ENCODE assay signal across 30 mouse cellular contexts in the genomic region with DNA sequence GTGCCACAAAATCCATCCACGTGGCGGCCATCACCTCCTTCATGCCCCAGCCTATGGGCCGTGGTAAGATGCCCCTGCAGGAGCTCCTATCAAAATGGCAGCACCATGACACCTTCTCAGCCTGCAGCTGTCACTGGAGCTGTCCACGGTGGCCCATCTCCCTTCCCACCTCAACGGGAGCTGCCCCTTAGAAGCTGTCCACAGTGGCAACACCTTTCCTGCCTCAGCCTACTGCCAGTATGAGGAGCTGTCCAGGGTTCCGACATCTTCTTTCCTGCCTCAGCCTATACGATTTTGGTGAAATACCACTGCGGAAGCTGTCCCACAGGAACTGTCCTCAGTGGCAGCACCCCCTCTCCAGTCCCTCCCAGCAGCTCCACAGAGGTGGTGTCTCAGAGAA. TPM values are rescaled to one million over a fixed set of nuclear protein-coding genes. Genes with fewer than 3 reads are reported as not detected.
DNase-seq lines count a peak whose midpoint lies in the region; ATAC-seq and TF ChIP-seq lines count a peak whose summit lies in the region.
"Had no signal": no experiment of that assay in that cellular context is flagged by ENCODE, and none has a peak within 500 bp of the region (broad histone marks: within the 10 kb centered on the region; RNA-seq: fewer than 3 reads in every experiment).

No protein-coding gene starts in this region.

- TF ChIP-seq EP300 in MEL (IDR thresholded peaks at IDR 0.05; ENCODE audit: low read depth in 1 of 2, low read length in 2 of 2) = no peak

- TF ChIP-seq CTCF in MEL (IDR thresholded peaks at IDR 0.05 in 2 of 3, conservative IDR thresholded peaks at IDR 0.05 in 1 of 3; ENCODE audit: control insufficient read depth in 1 of 3, insufficient read depth in 1 of 3, low read depth in 2 of 3, low read length in 3 of 3, poor library complexity in 1 of 3, severe bottlenecking in 1 of 3) = no peak

- H3K27me3 ChIP-seq in megakaryocyte, embryonic 14.5 days (replicated peaks) = peaks cover 2% of the 10 kb centered on the region
- no peaks in the 10 kb centered on the region for H3K27me3 ChIP-seq in MEL (ENCODE audit: control insufficient read depth in 1 of 2, insufficient read depth in 2 of 2, low read length in 2 of 2)
- H3K27me3 ChIP-seq in hindbrain, embryonic 16.5 days (replicated peaks; ENCODE audit: control insufficient read depth, insufficient read depth, low read length) = no peaks in the 10 kb centered on the region
- H3K27me3 ChIP-seq: embryonic facial prominence, embryonic 13.5 days; embryonic facial prominence, embryonic 15.5 days; forebrain, embryonic 12.5 days had no signal

- H3K27ac ChIP-seq in MEL (ENCODE audit: control insufficient read depth, low read depth, low read length) = no peak overlapping the region
- H3K27ac ChIP-seq in hindbrain, embryonic 16.5 days (ENCODE audit: low read depth, low read length) = no peak overlapping the region
- H3K27ac ChIP-seq: embryonic facial prominence, embryonic 13.5 days; embryonic facial prominence, embryonic 15.5 days; forebrain, embryonic 10.5 days; forebrain, embryonic 12.5 days had no signal

- peaks cover 19% of the 10 kb centered on the region for H3K4me1 ChIP-seq in megakaryocyte, embryonic 14.5 days
- no peaks in the 10 kb centered on the region; a peak in 1 of 4 replicates for H3K4me1 ChIP-seq in MEL (ENCODE audit: control insufficient read depth in 1 of 2, insufficient read depth in 2 of 2, low read length in 2 of 2)
- no peaks in the 10 kb centered on the region; the same call in 1 of the 2 replicates for H3K4me1 ChIP-seq in hindbrain, embryonic 16.5 days (ENCODE audit: control insufficient read depth, insufficient read depth, low read depth, low read length)

- no peak for TF ChIP-seq RAD21 in MEL (IDR thresholded peaks at IDR 0.05; ENCODE audit: low read depth, low read length)

- 88% methylated on average over 8 of the region's 8 CpGs for WGBS in hindbrain, embryonic 16.5 days

- peak; percentile 25 for DNase-seq in MEL (ENCODE audit: low read depth, low spot score)
- DNase-seq in ZHBTc4 (ENCODE audit: low read depth, low spot score) = peak; percentile 53
- no peak for DNase-seq in urinary bladder, adult 18-20 months (ENCODE audit: low spot score in 2 of 2)
- no peak for DNase-seq in thymus, postnatal 36 days
- DNase-seq: adrenal gland, adult 2 months; adrenal gland, postnatal 10 days; adrenal gland, postnatal 25 days; cerebellum, adult 11 months; cerebellum, adult 18-20 months; cerebellum, adult 8-10 months; cerebellum, adult 9-11 months; cerebellum, postnatal 14 days; cerebellum, postnatal 36 days; embryo, embryonic 11 days had no signal

- H3K79me2 ChIP-seq in MEL (ENCODE audit: control insufficient read depth, insufficient read depth, low read length, poor library complexity) = peaks cover 20% of the 10 kb centered on the region

- H3K4me3 ChIP-seq in megakaryocyte, embryonic 14.5 days (replicated peaks) = peak overlapping the region; percentile 2
- no peak overlapping the region for H3K4me3 ChIP-seq in MEL (ENCODE audit: control insufficient read depth in 1 of 2, insufficient read depth in 1 of 2, low read depth in 2 of 2, low read length in 2 of 2)
- no peak overlapping the region for H3K4me3 ChIP-seq in hindbrain, embryonic 16.5 days (ENCODE audit: low read length)
- H3K4me3 ChIP-seq: embryonic facial prominence, embryonic 13.5 days; embryonic facial prominence, embryonic 15.5 days; erythroblast, embryonic 14.5 days; forebrain, embryonic 10.5 days; forebrain, embryonic 12.5 days had no signal

- no peak for TF ChIP-seq POLR2A in MEL (IDR thresholded peaks at IDR 0.05; ENCODE audit: control insufficient read depth in 1 of 2, insufficient read depth in 1 of 2, low read depth in 1 of 2, low read length in 2 of 2, poor library complexity in 1 of 2)

- no peak overlapping the region for H3K4me2 ChIP-seq in hindbrain, embryonic 16.5 days (ENCODE audit: low read length)
- H3K4me2 ChIP-seq: embryonic facial prominence, embryonic 13.5 days; embryonic facial prominence, embryonic 15.5 days; forebrain, embryonic 12.5 days had no signal

- ATAC-seq in megakaryocyte, adult 5-6 weeks (ENCODE audit: poor library complexity, severe bottlenecking) = no peak
- no peak for ATAC-seq in hindbrain, embryonic 16.5 days
- ATAC-seq: forebrain, embryonic 14.5 days; forebrain, embryonic 16.5 days had no signal

- peaks cover 3% of the 10 kb centered on the region for H3K36me3 ChIP-seq in megakaryocyte, embryonic 14.5 days (replicated peaks; ENCODE audit: low read length)
- H3K36me3 ChIP-seq in MEL (ENCODE audit: control insufficient read depth in 1 of 2, insufficient read depth in 2 of 2, low read length in 2 of 2) = peaks cover 0 to 5% of the 10 kb centered on the region in 2 experiments; a peak in 2 of 4 replicates
- no peaks in the 10 kb centered on the region for H3K36me3 ChIP-seq in hindbrain, embryonic 16.5 days (ENCODE audit: control insufficient read depth, insufficient read depth, low read length)
- H3K36me3 ChIP-seq: embryonic facial prominence, embryonic 13.5 days; embryonic facial prominence, embryonic 15.5 days; forebrain, embryonic 10.5 days; forebrain, embryonic 12.5 days; G1E had no signal

- H3K9me3 ChIP-seq in megakaryocyte, embryonic 14.5 days = no peaks in the 10 kb centered on the region; the same call in 1 of the 2 replicates
- no peaks in the 10 kb centered on the region for H3K9me3 ChIP-seq in MEL (replicated peaks; ENCODE audit: insufficient read depth, low read length)
- no peaks in the 10 kb centered on the region for H3K9me3 ChIP-seq in hindbrain, embryonic 16.5 days (ENCODE audit: control insufficient read depth, low read length)
- H3K9me3 ChIP-seq: embryonic facial prominence, embryonic 13.5 days; embryonic facial prominence, embryonic 15.5 days; forebrain, embryonic 10.5 days; forebrain, embryonic 12.5 days; G1E had no signal

- no peak overlapping the region for H3K9ac ChIP-seq in MEL (ENCODE audit: control insufficient read depth, low read depth, low read length, poor library complexity, severe bottlenecking)
- no peak overlapping the region for H3K9ac ChIP-seq in hindbrain, embryonic 16.5 days (ENCODE audit: low read depth, low read length)
- H3K9ac ChIP-seq: embryonic facial prominence, embryonic 13.5 days; embryonic facial prominence, embryonic 15.5 days; forebrain, embryonic 12.5 days had no signal

TF ChIP-seq in MEL, 35 proteins besides CTCF, POLR2A, EP300 and RAD21:
- no peak for TF ChIP-seq NELFE (IDR thresholded peaks at IDR 0.05; ENCODE audit: low read depth, low read length)
- no peak for TF ChIP-seq MEF2A (IDR thresholded peaks at IDR 0.05; ENCODE audit: extremely low read depth, insufficient replicate concordance, low read depth, low read length, poor library complexity, severe bottlenecking)
- no peak for TF ChIP-seq MAX (IDR thresholded peaks at IDR 0.05; ENCODE audit: low read length)
- TF ChIP-seq HCFC1 (IDR thresholded peaks at IDR 0.05; ENCODE audit: low read depth, low read length) = no peak
- TF ChIP-seq TAL1 (IDR thresholded peaks at IDR 0.05; ENCODE audit: low read length) = no peak
- no peak for TF ChIP-seq POLR2AphosphoS2 (IDR thresholded peaks at IDR 0.05; ENCODE audit: low read length)

RNA-seq across cellular contexts. Expression of a gene that starts 3.5 kb away (rescaled TPM):
- 6.7 and 13.7 TPM in 2 replicates for polyA plus RNA-seq in megakaryocyte, embryonic 14.5 days (2012; ENCODE audit: insufficient read depth, low replicate concordance)
- 25.3 and 31.1 TPM in 2 replicates for total RNA-seq in megakaryocyte, adult 5-6 weeks (2015)
- 23.3 and 24.0 TPM in 2 replicates for total RNA-seq in megakaryocyte, adult 5-6 weeks (2017)
- 151 and 154 TPM in 2 replicates for total RNA-seq in MEL (2012; rRNA removed)
- 100 to 1,000 TPM; 139 to 745 TPM for polyA plus RNA-seq in MEL (2012; ENCODE audit: insufficient read depth in 1 of 2, insufficient read length in 2 of 2, low read depth in 1 of 2, low replicate concordance in 2 of 2, missing spikeins in 1 of 2)
- polyA plus RNA-seq in hindbrain, embryonic 16.5 days (2015; fragmentation: Nextera tagmentation; extraction: Ambion mirVana) = 11.2 and 13.9 TPM in 2 replicates

RNA-seq across cellular contexts. Expression of a gene that starts 6.1 kb away (rescaled TPM):
- 8.2 and 8.3 TPM in 2 replicates for polyA plus RNA-seq in megakaryocyte, embryonic 14.5 days (2012; ENCODE audit: insufficient read depth, low replicate concordance)
- 23.3 and 24.6 TPM in 2 replicates for total RNA-seq in megakaryocyte, adult 5-6 weeks (2015)
- 43.2 and 46.4 TPM in 2 replicates for total RNA-seq in megakaryocyte, adult 5-6 weeks (2017)
- total RNA-seq in MEL (2012; rRNA removed) = 52.5 and 57.3 TPM in 2 replicates
- 10 to 100 TPM; 44.9 to 70.1 TPM for polyA plus RNA-seq in MEL (2012; ENCODE audit: insufficient read depth in 1 of 2, insufficient read length in 2 of 2, low read depth in 1 of 2, low replicate concordance in 2 of 2, missing spikeins in 1 of 2)
- 28.0 and 30.1 TPM in 2 replicates for polyA plus RNA-seq in hindbrain, embryonic 16.5 days (2015; fragmentation: Nextera tagmentation; extraction: Ambion mirVana)

RNA-seq across cellular contexts. Expression of a gene that starts 42.4 kb away (rescaled TPM):
- not detected in 2 replicates for polyA plus RNA-seq in megakaryocyte, embryonic 14.5 days (2012; ENCODE audit: insufficient read depth, low replicate concordance)
- total RNA-seq in megakaryocyte, adult 5-6 weeks (2015) = 0.80 TPM in 1 of 2 replicates, not detected in the other
- total RNA-seq in megakaryocyte, adult 5-6 weeks (2017) = not detected in 2 replicates
- not detected in 2 replicates for total RNA-seq in MEL (2012; rRNA removed)
- polyA plus RNA-seq in MEL (2012; ENCODE audit: insufficient read depth in 1 of 2, insufficient read length in 2 of 2, low read depth in 1 of 2, low replicate concordance in 2 of 2, missing spikeins in 1 of 2) = under 1 TPM in 1 of 2 experiments, not detected in 1; 0.18 TPM
- 0.35 TPM in 1 of 2 replicates, not detected in the other for polyA plus RNA-seq in hindbrain, embryonic 16.5 days (2015; fragmentation: Nextera tagmentation; extraction: Ambion mirVana)
- total RNA-seq: common myeloid progenitor, adult 5-6 weeks had no signal
- polyA plus RNA-seq: C2C12; embryonic facial prominence, embryonic 11.5 days; embryonic facial prominence, embryonic 13.5 days; embryonic facial prominence, embryonic 15.5 days; erythroblast, embryonic 14.5 days; forebrain, embryonic 10.5 days; forebrain, embryonic 12.5 days; forebrain, embryonic 14.5 days; forebrain, embryonic 16.5 days; G1E had no signal

RNA-seq across cellular contexts. Expression of a gene that starts 57.0 kb away (rescaled TPM):
- polyA plus RNA-seq in megakaryocyte, embryonic 14.5 days (2012; ENCODE audit: insufficient read depth, low replicate concordance) = not detected in 2 replicates
- total RNA-seq in megakaryocyte, adult 5-6 weeks (2015) = not detected in 2 replicates
- total RNA-seq in megakaryocyte, adult 5-6 weeks (2017) = not detected in 2 replicates
- total RNA-seq in MEL (2012; rRNA removed) = not detected in 2 replicates
- not detected for polyA plus RNA-seq in MEL (2012; ENCODE audit: insufficient read depth in 1 of 2, insufficient read length in 2 of 2, low read depth in 1 of 2, low replicate concordance in 2 of 2, missing spikeins in 1 of 2)
- not detected in 2 replicates for polyA plus RNA-seq in hindbrain, embryonic 16.5 days (2015; fragmentation: Nextera tagmentation; extraction: Ambion mirVana)
- total RNA-seq: adrenal gland, adult 2 months; adrenal gland, postnatal 10 days; adrenal gland, postnatal 25 days; adrenal gland, postnatal 4 days; common myeloid progenitor, adult 5-6 weeks; G1E had no signal
- polyA plus RNA-seq: adrenal gland, adult 2 months; brain, embryonic 14.5 days; C2C12; embryonic facial prominence, embryonic 11.5 days; embryonic facial prominence, embryonic 13.5 days; embryonic facial prominence, embryonic 15.5 days; erythroblast, embryonic 14.5 days; forebrain, embryonic 10.5 days; forebrain, embryonic 12.5 days; forebrain, embryonic 14.5 days; forebrain, embryonic 16.5 days; G1E had no signal

Comparison
In these comparisons a context has a peak if more than half of its experiments do, and no peak if none do; other contexts are left out.
1. DNase-seq: peak in MEL (single experiment) and ZHBTc4 (single experiment); none in urinary bladder, adult 18-20 months (0 of 2) and thymus, postnatal 36 days (0 of 2).